Mouse (Mus musculus) brain, embryonic 14.5 days (tissue): ENCODE data around the gene Ctrc.

Source experiments
- CTCF ChIP-seq: fragments of 200-500 bp; IDR thresholded peaks from 2 replicates; pipeline ENCODE4 v1.5.1; 2012; ENCODE audit warnings: inconsistent platforms, mild to moderate bottlenecking, moderate library complexity, borderline replicate concordance; ENCODE audit not compliant: insufficient read depth, insufficient read length; ENCODE audit errors: extremely low read depth
- POLR2A ChIP-seq: fragments of 200-500 bp; IDR thresholded peaks from 2 replicates; pipeline ENCODE4 v1.6.1; 2012; ENCODE audit warnings: mild to moderate bottlenecking, inconsistent platforms, borderline replicate concordance; ENCODE audit not compliant: poor library complexity, insufficient read depth, insufficient read length, severe bottlenecking; ENCODE audit errors: extremely low read depth

GRCm38 (mm10) chr4:141869436-141870215 is 23.5 kb upstream of the Ctrc start:
- TF ChIP-seq CTCF (no peak), POLR2A (no peak)
